Mouse (Mus musculus) adrenal gland, adult 8-10 months (tissue): ENCODE measurements around the gene Usp15. TPM values are rescaled to one million over a fixed set of nuclear protein-coding genes. Genes with fewer than 3 reads are reported as not detected.

Experiments
- DNase-seq: peaks from one replicate; pipeline ENCODE4 v3.0.0; 2022
- total RNA-seq, 4 experiments: library from RNA; stranded (reverse); gene quantifications; 2 replicates each; pipeline ENCODE4 v1.2.4; 2022

Gene Usp15
- total RNA-seq, 4 experiments from 2014 or later, result 69.7 to 90.3 (median 73.2) TPM

GRCm38 (mm10) chr10:123170898-123171297, 25.9 kb downstream of the Usp15 start:
- no peak for DNase-seq

- DNase-seq, result no peak
Observed at GRCm38 (mm10) chr10:123165542-123165941, 31.3 kb downstream of the Usp15 start.

GRCm38 (mm10) chr10:123160508-123160907, 36.3 kb downstream of the Usp15 start:
- no peak for DNase-seq

DNA sequence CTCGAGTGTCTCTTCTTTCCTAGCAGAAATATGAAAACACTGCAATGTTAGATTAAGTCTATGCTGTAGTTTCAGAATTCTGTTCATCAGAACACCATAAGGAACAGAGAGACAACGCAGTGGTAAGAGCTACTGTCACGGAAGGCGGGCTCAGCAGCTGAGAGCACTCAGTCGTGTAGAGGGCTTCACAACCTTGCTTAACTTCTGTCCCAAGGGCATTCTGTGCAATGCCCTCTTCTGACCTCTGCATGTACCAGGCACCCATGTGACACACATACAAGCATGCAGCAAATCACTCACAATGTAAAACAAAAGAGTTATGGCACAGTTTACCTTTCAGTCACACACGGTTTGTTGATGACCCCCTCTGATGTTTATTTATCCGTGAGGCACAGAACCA, 37.5 kb downstream of the Usp15 start:
- DNase-seq, result no peak

GRCm38 (mm10) chr10:123156392-123156791, 40.4 kb downstream of the Usp15 start:
- DNase-seq, result no peak

- no peak for DNase-seq
Observed at GRCm38 (mm10) chr10:123155764-123156163, 41.0 kb downstream of the Usp15 start.

GRCm38 (mm10) chr10:123153321-123153720, 43.5 kb downstream of the Usp15 start:
- peak; percentile 16 for DNase-seq

DNA sequence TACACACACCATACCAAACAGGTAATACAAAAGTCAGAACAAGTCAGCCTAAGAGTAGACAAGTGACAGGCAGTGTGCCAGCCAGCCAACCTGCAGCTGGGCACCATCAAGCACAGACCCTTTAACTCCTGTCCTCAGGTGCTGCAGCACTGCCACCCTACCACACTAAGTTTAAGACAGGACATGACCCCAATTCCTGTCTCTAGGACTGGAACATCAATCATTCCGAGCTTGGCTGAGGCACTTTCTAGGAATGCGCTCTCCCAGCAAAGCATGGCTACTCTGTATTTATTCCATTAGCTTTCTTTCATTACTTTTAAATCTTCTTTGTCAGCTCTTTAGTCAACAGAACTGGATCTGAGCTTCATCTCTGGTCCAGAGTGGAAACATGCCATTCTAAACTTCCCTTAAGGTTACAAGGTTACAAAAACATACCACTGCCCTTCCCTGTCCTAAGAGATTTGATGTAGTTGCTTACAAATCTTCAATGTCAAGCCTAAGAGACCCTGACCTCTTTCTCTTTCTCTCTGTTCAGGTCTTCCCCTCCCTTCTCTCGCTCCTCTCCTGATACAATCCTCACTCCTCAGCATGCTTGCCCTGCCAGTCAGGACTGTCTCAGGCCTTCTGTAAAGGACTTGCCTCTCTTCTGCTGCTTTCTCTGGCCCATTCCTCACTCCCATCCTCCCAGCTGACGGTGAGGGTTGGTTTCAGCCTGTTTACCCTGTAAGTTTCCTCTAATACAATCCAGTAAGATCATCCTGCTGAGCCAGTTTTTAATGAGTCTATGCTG, 48.6 kb downstream of the Usp15 start:
- DNase-seq, result no peak

GRCm38 (mm10) chr10:123147180-123147579, 49.6 kb downstream of the Usp15 start:
- DNase-seq, result peak; percentile 69

GRCm38 (mm10) chr10:123146349-123146748, 50.4 kb downstream of the Usp15 start:
- no peak for DNase-seq

DNA sequence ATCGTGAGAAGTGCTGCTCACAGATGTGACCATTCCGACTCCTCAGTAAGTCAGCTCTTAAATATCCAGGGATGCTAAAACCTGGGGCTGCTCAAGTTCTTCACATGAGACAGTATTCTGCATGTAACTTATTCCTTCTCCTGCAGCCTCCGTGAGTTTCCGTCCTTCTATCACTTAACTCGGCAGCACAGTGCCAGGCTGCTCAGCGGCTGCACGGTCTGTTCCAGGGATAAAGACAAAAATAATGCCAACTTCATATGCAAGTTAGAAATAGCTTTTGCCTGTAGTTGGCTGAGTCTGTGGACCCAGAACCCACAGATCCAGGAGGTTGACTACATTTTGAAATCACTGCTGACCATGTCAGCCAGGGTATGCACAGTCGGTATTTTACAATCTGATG, 52.5 kb downstream of the Usp15 start:
- no peak for DNase-seq

DNA sequence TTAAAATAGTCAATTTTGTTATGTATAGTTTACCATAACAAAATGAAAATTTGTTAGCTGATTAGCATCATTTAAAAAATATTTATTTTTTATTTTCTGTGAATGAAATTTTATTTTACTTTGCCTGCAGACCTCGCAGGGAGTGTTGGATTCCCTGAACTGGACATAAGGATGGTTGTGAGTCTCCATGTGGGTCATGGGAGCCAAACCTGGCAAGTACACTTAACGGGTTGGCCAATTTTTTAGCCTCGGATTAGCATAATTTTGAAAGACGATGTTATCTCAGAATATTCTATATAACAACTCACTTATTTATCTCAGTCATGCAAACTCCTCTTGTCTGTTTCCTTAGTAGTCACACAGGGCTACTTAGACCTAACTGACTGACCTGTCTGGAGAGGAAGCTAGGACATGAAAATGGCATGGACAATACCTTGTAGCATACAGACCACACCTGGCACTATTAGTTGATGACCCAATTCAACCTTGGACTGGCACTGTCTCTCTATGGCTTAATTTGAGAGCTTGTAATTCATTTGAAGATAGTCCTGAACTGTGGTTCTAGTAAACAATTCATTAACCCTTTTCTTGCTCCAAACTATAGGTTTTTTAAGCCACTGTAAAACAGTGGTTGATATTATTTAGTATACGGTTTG, 54.3 kb downstream of the Usp15 start:
- DNase-seq, result no peak

- no peak for DNase-seq
Observed at GRCm38 (mm10) chr10:123135818-123136217, 61.0 kb downstream of the Usp15 start.

DNA sequence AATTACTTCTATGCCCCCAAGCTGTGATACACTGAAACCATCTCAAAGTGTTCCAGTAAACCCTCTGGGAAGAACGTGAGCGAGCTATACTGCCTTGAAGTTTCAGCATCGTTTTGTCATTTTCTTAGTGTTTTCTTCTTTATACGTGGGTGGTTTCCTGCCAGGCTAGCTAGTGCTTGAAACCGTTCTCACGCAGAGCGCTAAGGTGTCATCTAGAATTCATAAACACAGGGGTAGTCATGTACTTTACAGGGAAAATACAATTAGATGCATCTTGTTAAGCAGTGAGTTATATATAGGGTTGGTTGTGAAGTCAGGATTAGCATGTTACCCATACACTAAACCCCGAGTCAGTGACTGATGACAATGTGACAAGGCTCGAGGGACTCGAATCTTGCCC, 65.3 kb downstream of the Usp15 start:
- no peak for DNase-seq

DNA sequence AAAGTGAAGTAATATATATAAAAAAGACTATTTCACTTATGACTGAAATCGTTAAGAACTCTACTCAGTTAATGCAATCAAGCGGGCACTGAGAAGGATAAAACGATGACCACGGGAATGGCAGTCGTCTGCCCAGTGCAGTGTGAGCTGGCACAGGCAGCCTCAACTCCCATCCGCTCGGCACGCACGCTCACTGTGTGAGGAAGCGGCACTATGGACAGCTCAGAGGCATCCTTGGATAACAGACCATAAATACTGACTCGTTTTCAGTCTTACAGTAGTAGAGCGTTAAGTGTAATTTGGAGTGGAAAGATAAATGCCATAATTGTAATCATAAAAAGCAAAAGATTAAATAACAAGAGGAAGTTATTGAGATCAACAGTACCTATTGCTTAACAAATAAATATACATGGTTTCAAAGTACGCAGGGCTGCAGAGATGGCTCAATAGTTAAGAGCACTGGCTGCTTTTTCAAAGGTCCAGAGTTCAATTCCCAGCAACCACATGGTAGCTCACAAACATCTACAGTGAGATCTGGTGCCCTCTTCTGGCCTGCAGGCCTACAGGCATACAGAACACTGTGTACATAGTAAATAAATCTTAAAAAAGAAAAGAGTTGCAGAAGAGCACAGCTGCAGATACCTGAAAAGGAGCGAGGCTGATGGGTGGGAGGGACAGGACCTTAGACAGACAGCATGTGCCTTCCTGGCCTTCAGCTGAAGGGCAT, 76.0 kb downstream of the Usp15 start:
- DNase-seq, result no peak

- DNase-seq, result no peak
Observed at GRCm38 (mm10) chr10:123116861-123117260, 79.9 kb downstream of the Usp15 start.

GRCm38 (mm10) chr10:123113466-123113865, 83.3 kb downstream of the Usp15 start:
- no peak for DNase-seq

DNA sequence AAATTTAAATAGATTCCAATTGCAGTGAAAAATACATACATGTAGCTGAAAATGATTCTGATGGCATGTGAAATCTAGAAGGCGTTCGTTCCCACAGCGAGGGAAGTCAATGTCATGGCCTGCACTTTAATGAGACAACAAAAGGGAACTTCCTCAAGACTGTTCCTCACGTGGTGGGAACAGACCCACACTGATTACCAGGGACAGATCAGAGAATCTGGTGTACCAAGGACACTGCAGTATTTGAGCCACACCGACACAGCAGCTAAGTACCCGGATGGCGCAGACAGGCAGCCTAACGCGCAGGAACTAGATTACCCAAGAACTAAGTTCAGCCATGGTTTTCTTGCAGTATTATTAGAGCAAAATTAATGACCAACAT, 84.0 kb downstream of the Usp15 start:
- no peak for DNase-seq

DNA sequence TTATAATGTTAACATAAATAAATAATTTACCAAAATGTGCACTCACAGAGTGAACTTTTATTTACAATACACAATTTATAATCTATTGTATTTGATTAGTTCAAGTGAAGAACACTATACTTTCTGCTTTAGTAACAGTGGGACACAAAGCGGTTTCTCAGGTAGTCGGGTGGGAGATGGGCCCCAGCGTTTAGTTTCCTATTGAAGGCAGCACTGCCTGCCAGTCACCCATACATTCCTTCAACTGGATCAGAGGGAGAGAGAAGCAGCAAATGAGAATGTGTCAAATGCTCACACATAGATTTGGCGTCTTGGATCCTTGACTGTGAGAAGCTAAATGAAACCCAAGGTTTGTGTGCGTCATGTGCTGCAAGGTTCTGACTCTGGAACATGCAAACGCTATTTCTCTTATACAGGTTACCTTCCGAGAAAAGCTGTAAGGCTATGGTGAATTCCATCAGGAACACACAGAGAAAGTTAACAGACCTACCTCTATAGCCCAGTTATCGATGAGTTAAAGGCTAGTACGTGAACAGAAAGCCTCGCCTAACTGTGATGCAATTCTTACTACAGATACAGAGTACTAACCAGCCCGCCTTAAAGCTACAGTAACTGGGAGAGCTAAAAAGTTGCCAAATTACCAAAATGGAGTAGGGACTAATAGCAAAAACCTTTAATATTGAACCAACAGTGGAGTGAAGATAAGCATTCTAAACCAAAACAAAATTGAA, 84.6 kb downstream of the Usp15 start:
- no peak for DNase-seq

DNA sequence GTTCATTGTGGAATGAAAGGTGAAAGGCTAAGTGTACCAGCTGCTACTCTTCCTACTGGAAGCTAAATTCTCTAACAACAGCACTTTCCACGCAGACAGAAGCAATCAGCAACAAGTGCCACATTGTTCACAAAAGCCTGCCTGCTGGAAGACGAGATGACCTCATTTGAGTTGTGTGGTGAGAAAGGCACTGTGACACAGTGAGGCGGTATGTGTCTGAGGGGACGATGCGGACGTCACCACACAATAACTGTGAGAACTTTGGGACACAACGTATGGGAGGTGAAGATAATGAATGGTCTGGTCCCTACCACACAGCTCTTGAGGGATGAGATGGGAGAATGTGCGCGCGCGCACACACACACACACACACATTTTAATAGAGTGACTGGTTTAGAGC, 86.2 kb downstream of the Usp15 start:
- no peak for DNase-seq

DNA sequence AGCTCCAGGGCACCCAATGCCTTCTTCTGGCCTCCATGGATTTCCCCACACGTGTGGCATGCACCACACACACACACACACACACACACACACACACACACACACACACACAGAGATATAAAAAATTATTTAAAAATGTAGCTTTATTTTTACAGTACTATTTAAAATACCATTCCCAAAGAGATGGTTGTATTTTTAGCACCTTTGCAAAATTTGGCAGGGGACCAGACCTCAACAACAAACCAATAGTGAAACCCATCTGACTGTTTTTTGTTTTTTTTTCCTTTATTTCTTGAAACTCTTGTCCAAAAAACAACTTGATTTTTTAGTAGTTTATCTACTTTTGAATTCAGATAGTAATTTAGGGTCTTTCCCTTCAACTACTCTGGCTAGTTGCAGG, 88.3 kb downstream of the Usp15 start:
- no peak for DNase-seq

- no peak for DNase-seq
Observed at GRCm38 (mm10) chr10:123108121-123108520, 88.7 kb downstream of the Usp15 start.

GRCm38 (mm10) chr10:123101303-123101702, 95.5 kb downstream of the Usp15 start:
- no peak for DNase-seq
